Mouse (Mus musculus) erythroblast, embryonic 14.5 days (primary cell): ENCODE results near the gene Tbc1d22a.

ENCODE experiments used
- GATA1 ChIP-seq: IDR thresholded peaks from 2 replicates; pipeline ENCODE4 v1.6.1; 2012; ENCODE audit warnings: low read length, inconsistent platforms, mixed read lengths
- TAL1 ChIP-seq: IDR thresholded peaks from 3 replicates; pipeline ENCODE4 v1.6.1; 2012; ENCODE audit warnings: low read length, inconsistent platforms, mixed read lengths

DNA sequence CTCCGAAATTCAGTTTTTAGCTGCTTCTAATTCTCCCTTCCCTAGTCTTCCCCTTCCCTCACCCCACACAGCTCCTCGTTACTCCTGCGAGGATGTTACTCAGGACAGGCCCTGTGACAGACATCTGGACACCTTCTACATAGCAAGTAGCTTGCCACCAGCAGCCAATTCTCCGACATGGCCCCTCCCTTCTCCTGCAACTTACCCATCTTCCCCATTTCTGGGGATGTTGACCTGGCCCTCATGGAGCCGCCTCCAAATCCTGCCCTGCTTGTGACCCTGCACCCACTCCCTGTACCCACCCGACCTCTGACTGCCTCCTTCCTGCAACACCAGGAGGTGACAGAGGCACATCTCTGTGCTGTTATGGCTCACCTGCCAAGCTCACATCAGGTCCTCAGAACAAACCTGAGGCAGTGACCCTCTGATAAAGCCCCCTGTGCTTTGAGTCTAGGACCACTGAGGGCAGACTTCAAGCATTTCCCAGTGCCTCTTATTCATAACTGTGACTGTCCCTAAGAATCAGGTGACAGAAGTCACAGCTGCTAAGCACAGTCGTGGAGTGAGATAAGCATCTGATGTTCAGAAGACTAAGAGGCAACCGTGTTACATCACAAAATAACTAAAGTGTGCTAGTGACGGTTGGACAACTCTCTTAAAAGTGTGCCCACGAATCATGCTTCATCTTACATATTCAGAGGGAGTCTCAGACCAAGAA is 46.3 kb upstream of the Tbc1d22a start:
- TF ChIP-seq GATA1 (no peak), TAL1 (no peak)
